In genomic region chr12:71987885-71988284, GRCm38 (mm10) we compare ENCODE assay signal across 27 mouse cellular contexts.
A peak's percentile ranks its signal among the peaks of the same experiment; 100 is the strongest.
DNase-seq lines count a peak whose midpoint lies in the region; ATAC-seq and TF ChIP-seq lines count a peak whose summit lies in the region.
"Had no signal": no experiment of that assay in that cellular context is flagged by ENCODE, and none has a peak within 500 bp of the region (broad histone marks: within the 10 kb centered on the region; RNA-seq: fewer than 3 reads in every experiment).

No protein-coding gene starts in this region.

- no peak for TF ChIP-seq EP300 in liver, embryonic 14.5 days (IDR thresholded peaks at IDR 0.05; ENCODE audit: low read depth)

- peaks cover 3% of the 10 kb centered on the region; the same call in 1 of the 2 replicates for H3K4me1 ChIP-seq in kidney, adult 2 months (ENCODE audit: control insufficient read depth, insufficient read depth, low read length)
- no peaks in the 10 kb centered on the region for H3K4me1 ChIP-seq in kidney, embryonic 16.5 days (ENCODE audit: insufficient read depth, low read length)
- 0 out of 4 replicates have a peak, but pooled peaks cover 0 to 2% of the 10 kb centered on the region in 2 experiments for H3K4me1 ChIP-seq in liver, embryonic 14.5 days (replicated peaks; ENCODE audit: control insufficient read depth in 2 of 2, insufficient read depth in 2 of 2, low read length in 1 of 2)
- no peaks in the 10 kb centered on the region for H3K4me1 ChIP-seq in liver, embryonic 12.5 days
- H3K4me1 ChIP-seq: embryonic facial prominence, embryonic 10.5 days; forebrain, embryonic 15.5 days; hindbrain, embryonic 12.5 days; limb, embryonic 12.5 days; liver, embryonic 13.5 days; midbrain, embryonic 15.5 days; neural tube, embryonic 13.5 days had no signal

- no peak overlapping the region for H3K9ac ChIP-seq in kidney, embryonic 16.5 days (replicated peaks; ENCODE audit: low read length)
- H3K9ac ChIP-seq in liver, embryonic 14.5 days (replicated peaks) = no peak overlapping the region
- H3K9ac ChIP-seq in liver, embryonic 12.5 days = no peak overlapping the region
- H3K9ac ChIP-seq: forebrain, embryonic 15.5 days; heart, embryonic 13.5 days; hindbrain, embryonic 12.5 days; limb, embryonic 12.5 days; liver, embryonic 13.5 days; lung, embryonic 15.5 days; midbrain, embryonic 15.5 days; neural tube, embryonic 13.5 days had no signal

- no peak overlapping the region for H3K4me3 ChIP-seq in kidney, adult 2 months (ENCODE audit: insufficient read depth, low read depth, low read length)
- H3K4me3 ChIP-seq in kidney, embryonic 16.5 days (ENCODE audit: low read length) = no peak overlapping the region
- no peak overlapping the region for H3K4me3 ChIP-seq in liver, embryonic 14.5 days (ENCODE audit: insufficient read depth in 1 of 2, low read depth in 2 of 2, low read length in 2 of 2)
- H3K4me3 ChIP-seq in liver, embryonic 12.5 days = no peak overlapping the region
- H3K4me3 ChIP-seq: embryonic facial prominence, embryonic 10.5 days; forebrain, embryonic 15.5 days; heart, embryonic 13.5 days; hindbrain, embryonic 12.5 days; limb, embryonic 12.5 days; liver, embryonic 13.5 days; lung, embryonic 15.5 days; midbrain, embryonic 15.5 days; neural tube, embryonic 13.5 days had no signal

- H3K4me2 ChIP-seq in kidney, embryonic 16.5 days (replicated peaks; ENCODE audit: low read depth, low read length) = no peak overlapping the region
- no peak overlapping the region for H3K4me2 ChIP-seq in liver, embryonic 14.5 days (ENCODE audit: low read depth)
- H3K4me2 ChIP-seq in liver, embryonic 12.5 days = no peak overlapping the region
- H3K4me2 ChIP-seq: forebrain, embryonic 15.5 days; heart, embryonic 13.5 days; hindbrain, embryonic 12.5 days; limb, embryonic 12.5 days; liver, embryonic 13.5 days; lung, embryonic 15.5 days; midbrain, embryonic 15.5 days; neural tube, embryonic 13.5 days had no signal

- peak; percentile 38 for DNase-seq in adrenal gland, postnatal 14 days
- no peak for DNase-seq in adrenal gland, postnatal 10 days
- DNase-seq in kidney, adult 2 months = peak; percentile 30
- no peak for DNase-seq in liver, embryonic 14.5 days (ENCODE audit: low read depth in 3 of 3, low spot score in 3 of 3)
- DNase-seq in adipocyte (ENCODE audit: low spot score) = peak; percentile 7
- DNase-seq in cerebellum, adult 11-12 months = no peak
- DNase-seq: adrenal gland, postnatal 25 days; cerebellum, adult 9-11 months; heart, postnatal 14 days; kidney, adult 18-20 months; liver, embryonic 13.5 days; retina, postnatal 1 day; right cerebral cortex, postnatal 25 days; spleen, adult 18-20 months; thymus, postnatal 25 days had no signal

- H3K9me3 ChIP-seq in kidney, embryonic 16.5 days (ENCODE audit: low read length) = no peaks in the 10 kb centered on the region
- H3K9me3 ChIP-seq in liver, embryonic 14.5 days (ENCODE audit: control insufficient read depth, low read length) = no peaks in the 10 kb centered on the region
- H3K9me3 ChIP-seq in liver, embryonic 12.5 days (replicated peaks) = no peaks in the 10 kb centered on the region
- H3K9me3 ChIP-seq: embryonic facial prominence, embryonic 10.5 days; forebrain, embryonic 15.5 days; heart, embryonic 13.5 days; hindbrain, embryonic 12.5 days; limb, embryonic 12.5 days; liver, embryonic 13.5 days; lung, embryonic 15.5 days; midbrain, embryonic 15.5 days; neural tube, embryonic 13.5 days had no signal

- no peak for TF ChIP-seq POLR2A in kidney, adult 2 months (IDR thresholded peaks at IDR 0.05; ENCODE audit: low read depth, low read length)

- no peak for ATAC-seq in kidney, embryonic 16.5 days (ENCODE audit: low FRiP score, low TSS enrichment)
- no peak for ATAC-seq in liver, embryonic 14.5 days (ENCODE audit: insufficient read depth)
- no peak for ATAC-seq in liver, embryonic 12.5 days
- ATAC-seq: activated CD4-positive, CD25-positive, alpha-beta regulatory T cell, adult 4 months; forebrain, embryonic 15.5 days; midbrain, embryonic 15.5 days had no signal

- TF ChIP-seq CTCF in kidney, adult 2 months (conservative IDR thresholded peaks at IDR 0.05; ENCODE audit: insufficient read depth, insufficient read length, low read depth, low read length) = 0 out of 2 replicates have a peak, but pooled peaks have one; percentile 14
- 0 out of 2 replicates have a peak, but pooled peaks have one; percentile 19 for TF ChIP-seq CTCF in liver, embryonic 14.5 days (IDR thresholded peaks at IDR 0.05; ENCODE audit: low read depth)

- no peaks in the 10 kb centered on the region for H3K27me3 ChIP-seq in kidney, adult 2 months (replicated peaks; ENCODE audit: control insufficient read depth, insufficient read depth, low read length)
- H3K27me3 ChIP-seq in kidney, embryonic 16.5 days (ENCODE audit: insufficient read depth, low read length) = no peaks in the 10 kb centered on the region
- no peaks in the 10 kb centered on the region for H3K27me3 ChIP-seq in liver, embryonic 14.5 days (ENCODE audit: control insufficient read depth, insufficient read depth, low read length)
- no peaks in the 10 kb centered on the region for H3K27me3 ChIP-seq in liver, embryonic 12.5 days (replicated peaks)
- H3K27me3 ChIP-seq: forebrain, embryonic 15.5 days; heart, embryonic 13.5 days; hindbrain, embryonic 12.5 days; limb, embryonic 12.5 days; liver, embryonic 13.5 days; lung, embryonic 15.5 days; midbrain, embryonic 15.5 days; neural tube, embryonic 13.5 days had no signal

- H3K27ac ChIP-seq in kidney, adult 2 months (ENCODE audit: insufficient read depth, low read depth, low read length) = no peak overlapping the region
- no peak overlapping the region for H3K27ac ChIP-seq in kidney, embryonic 16.5 days (ENCODE audit: low read length)
- no peak overlapping the region for H3K27ac ChIP-seq in liver, embryonic 14.5 days
- H3K27ac ChIP-seq in liver, embryonic 12.5 days = no peak overlapping the region
- H3K27ac ChIP-seq: embryonic facial prominence, embryonic 10.5 days; forebrain, embryonic 15.5 days; heart, embryonic 13.5 days; hindbrain, embryonic 12.5 days; limb, embryonic 12.5 days; liver, embryonic 13.5 days; lung, embryonic 15.5 days; macrophage; midbrain, embryonic 15.5 days; neural tube, embryonic 13.5 days had no signal

- H3K36me3 ChIP-seq in kidney, adult 2 months (ENCODE audit: control insufficient read depth, insufficient read depth, low read length) = 0 out of 2 replicates have a peak, but pooled peaks cover 2% of the 10 kb centered on the region
- H3K36me3 ChIP-seq in kidney, embryonic 16.5 days (ENCODE audit: insufficient read depth, low read length) = peaks cover 48% of the 10 kb centered on the region
- H3K36me3 ChIP-seq in liver, embryonic 14.5 days (replicated peaks; ENCODE audit: control insufficient read depth, insufficient read depth, low read depth) = peaks cover 65% of the 10 kb centered on the region
- H3K36me3 ChIP-seq in liver, embryonic 12.5 days = peaks cover 98% of the 10 kb centered on the region

- 79% methylated on average over 4 of the region's 4 CpGs for WGBS in kidney, adult 2 months
- WGBS in kidney, embryonic 16.5 days = 88% methylated on average over 4 of the region's 4 CpGs
- WGBS in liver, embryonic 14.5 days (ENCODE audit: insufficient replicate concordance) = 89% methylated on average over 4 of the region's 4 CpGs
- 86% methylated on average over 4 of the region's 4 CpGs for WGBS in liver, embryonic 12.5 days (ENCODE audit: insufficient replicate concordance)

Comparison
In these comparisons a context has a peak if more than half of its experiments do, and no peak if none do; other contexts are left out.
1. DNase-seq: peak in adrenal gland, postnatal 14 days (single experiment), kidney, adult 2 months (single experiment) and adipocyte (single experiment); none in adrenal gland, postnatal 10 days (single experiment), liver, embryonic 14.5 days (0 of 3) and cerebellum, adult 11-12 months (single experiment).